Mouse (Mus musculus) hematopoietic multipotent progenitor cell, adult 10-12 weeks (in vitro differentiated cells): ENCODE measurements around the gene Rmi1. TPM values are rescaled to one million over a fixed set of nuclear protein-coding genes. Genes with fewer than 3 reads are reported as not detected.

Source experiments
- polyA plus RNA-seq: library from polyadenylated mRNA; stranded (reverse); fragments of >175 nt; gene quantifications from 2 replicates; pipeline ENCODE4 v1.2.3, GENCODE M21; 2012; ENCODE audit warnings: low replicate concordance

Gene Rmi1
- polyA plus RNA-seq, result 26.4 and 67.0 TPM in 2 replicates

GRCm38 (mm10) chr13:58402003-58402743, at the start of gene Rmi1:
Rmi1 (plus strand) TSS chr13:58402248.

DNA sequence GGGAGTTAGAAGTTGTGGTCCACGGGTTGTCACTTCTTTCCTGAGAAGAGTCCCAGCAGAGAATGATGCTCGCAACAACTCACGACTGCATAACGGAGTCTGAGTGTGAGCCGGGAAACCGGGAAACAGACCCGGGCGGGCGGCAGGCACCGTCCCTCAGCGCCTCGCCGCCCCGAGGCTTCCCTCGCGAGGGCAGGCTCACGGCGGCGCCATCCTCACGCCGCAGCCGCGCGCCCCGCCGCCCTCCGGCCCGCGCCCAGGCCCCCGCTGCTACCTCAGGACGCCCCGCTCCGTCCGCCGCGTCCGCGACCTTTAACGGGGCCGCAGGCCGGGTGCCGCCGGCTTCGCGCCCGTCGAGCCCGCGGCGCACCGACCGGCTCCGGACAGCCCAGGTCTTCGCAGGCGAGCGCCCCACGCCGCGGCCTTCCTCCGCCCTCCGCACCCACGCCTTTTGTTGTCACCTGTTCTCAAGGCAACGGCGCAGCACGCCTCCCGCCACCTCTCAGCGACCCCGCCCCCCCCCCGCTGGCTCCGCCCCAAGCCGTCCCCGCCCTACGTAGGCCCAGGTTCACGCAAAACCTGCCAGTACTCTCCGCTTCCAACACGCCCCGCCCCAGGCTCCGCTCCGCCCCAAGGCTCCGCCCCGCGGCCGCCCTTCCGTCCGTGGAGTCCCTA, 43.3 kb upstream of the Rmi1 start, which contains the start of gene Kif27:
Kif27 (minus strand) TSS at position 494 of the 675 bp plus-strand sequence.

DNA sequence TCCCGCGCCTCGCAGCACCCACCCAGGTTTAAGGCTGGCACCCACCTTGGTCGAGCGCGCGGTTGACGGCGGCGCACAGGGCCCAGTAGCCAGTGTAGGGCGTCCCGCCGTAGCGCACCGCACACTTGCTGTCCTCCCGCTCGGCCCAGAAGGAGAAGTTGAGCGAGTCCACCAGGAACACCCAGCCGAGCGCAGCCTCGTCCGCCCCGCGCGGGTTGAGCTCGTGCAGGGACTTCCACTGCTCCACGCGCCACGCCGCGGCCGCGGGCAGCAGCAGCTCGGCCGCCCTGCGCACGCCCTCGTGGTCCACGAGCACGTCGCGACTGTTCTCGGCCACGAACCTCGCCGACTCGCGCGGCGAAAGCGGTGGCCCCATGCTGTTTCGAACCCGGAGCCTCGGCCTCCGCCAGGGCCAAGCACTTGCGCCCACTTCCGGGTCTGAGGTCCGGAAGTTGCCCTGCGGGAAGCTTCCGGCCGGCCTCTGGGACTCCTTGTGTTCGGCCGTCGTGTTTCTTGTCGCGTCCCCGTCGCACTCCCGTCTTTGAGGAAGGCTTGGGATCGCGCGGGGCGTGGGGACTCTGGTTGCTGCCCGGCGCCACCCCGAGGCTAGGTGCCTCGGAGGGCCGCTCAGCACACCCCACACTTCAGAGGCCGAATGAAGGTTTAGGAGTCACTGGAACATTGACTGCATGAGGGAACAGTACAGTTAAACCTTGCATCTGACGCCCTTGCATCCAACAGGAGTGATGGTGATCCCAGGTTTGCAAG, 17.1 kb upstream of the Rmi1 start, which contains the start of gene 2210016F16Rik:
2210016F16Rik (minus strand) TSS at position 447 of the 768 bp plus-strand sequence.

GRCm38 (mm10) chr13:58403243-58403642, 1.2 kb downstream of the Rmi1 start, which contains the start of gene Hnrnpk:
Hnrnpk (minus strand) TSS chr13:58403343.

Other genes with a start within 250 kb of the Rmi1 start
- 25.0 and 31.6 TPM in 2 replicates for gene Idnk, start 244.6 kb upstream of the Rmi1 start, polyA plus RNA-seq
- 60.1 and 67.2 TPM in 2 replicates for gene Ubqln1, start 186.6 kb upstream of the Rmi1 start, polyA plus RNA-seq
- 2.3 and 3.6 TPM in 2 replicates for gene Gkap1, start 126.5 kb upstream of the Rmi1 start, polyA plus RNA-seq
- gene Kif27, start 43.1 kb upstream of the Rmi1 start, polyA plus RNA-seq, result not detected in 2 replicates
- 14.5 and 27.5 TPM in 2 replicates for gene 2210016F16Rik, start 17.0 kb upstream of the Rmi1 start, polyA plus RNA-seq
- gene Hnrnpk, start 1.1 kb downstream of the Rmi1 start, polyA plus RNA-seq, result 571 and 581 TPM in 2 replicates
- not detected in 2 replicates for gene Slc28a3, start 208.6 kb downstream of the Rmi1 start, polyA plus RNA-seq